Mouse (Mus musculus) adrenal gland, postnatal 36 days (tissue): ENCODE data around the gene Olfr1163. TPM values are rescaled to one million over a fixed set of nuclear protein-coding genes. Genes with fewer than 3 reads are reported as not detected.
"Not testable (repeated sequence)": the region's sequence is repeated elsewhere in the genome, so short reads cannot be mapped to it uniquely, and the experiment has no call there.

Experiments
- DNase-seq, 2 experiments: peaks; one replicate each; pipeline ENCODE4 v3.0.0; 2021; ENCODE audit warnings: mixed read lengths in 1 of 2
- long read RNA-seq, 2 experiments: library from polyadenylated mRNA; stranded (forward); transcript quantifications; one replicate each; pipeline ENCODE4 v2.0.0; 2021; ENCODE audit warnings: borderline sequencing depth in 2 of 2
- total RNA-seq, 2 experiments: library from RNA; stranded (reverse); gene quantifications; 2 replicates each; pipeline ENCODE4 v1.2.3; 2021

Gene Olfr1163
- total RNA-seq, result not detected
- long read RNA-seq, experiment 1, result 0 reads
- long read RNA-seq, experiment 2, result 0 reads

GRCm38 (mm10) chr2:88071730-88072129 is at the start of gene Olfr1163:
Olfr1163 (minus strand) TSS chr2:88071830.
- no peak for DNase-seq

DNA sequence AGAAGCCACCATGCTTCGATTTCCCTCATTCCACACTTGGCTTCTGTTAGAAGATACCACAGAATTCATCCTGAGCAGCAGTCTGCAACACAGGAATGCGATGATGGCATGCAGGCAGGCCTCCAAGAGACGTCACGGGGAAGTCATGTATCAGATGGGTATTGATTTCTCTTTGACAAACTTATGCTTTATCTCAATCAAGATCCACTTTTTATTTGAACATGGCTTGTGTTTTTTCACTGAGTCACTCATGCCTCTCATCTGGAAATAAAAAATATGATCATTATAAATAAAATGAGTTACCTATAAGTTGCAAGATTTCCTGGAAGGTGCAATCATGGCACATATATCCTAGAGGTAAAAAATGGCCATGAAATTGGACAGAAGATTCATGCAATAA is 22.2 kb upstream of the Olfr1163 start, which contains the start of gene Olfr1164:
TSS of gene Olfr1164 (minus strand) at position 101 of the 400 bp plus-strand sequence.
- no peak for DNase-seq

- DNase-seq, result no peak
Measured at GRCm38 (mm10) chr2:88063587-88063986, 8.0 kb downstream of the Olfr1163 start.

- DNase-seq, result no peak
Measured at GRCm38 (mm10) chr2:88051029-88051428, 20.6 kb downstream of the Olfr1163 start, which contains the start of gene Olfr1162. Olfr1162 (minus strand) TSS chr2:88051129.

GRCm38 (mm10) chr2:88037599-88037998 is 34.0 kb downstream of the Olfr1163 start, which contains the start of gene Olfr73:
Olfr73 (minus strand) TSS chr2:88037699.
- DNase-seq, result no peak

DNA sequence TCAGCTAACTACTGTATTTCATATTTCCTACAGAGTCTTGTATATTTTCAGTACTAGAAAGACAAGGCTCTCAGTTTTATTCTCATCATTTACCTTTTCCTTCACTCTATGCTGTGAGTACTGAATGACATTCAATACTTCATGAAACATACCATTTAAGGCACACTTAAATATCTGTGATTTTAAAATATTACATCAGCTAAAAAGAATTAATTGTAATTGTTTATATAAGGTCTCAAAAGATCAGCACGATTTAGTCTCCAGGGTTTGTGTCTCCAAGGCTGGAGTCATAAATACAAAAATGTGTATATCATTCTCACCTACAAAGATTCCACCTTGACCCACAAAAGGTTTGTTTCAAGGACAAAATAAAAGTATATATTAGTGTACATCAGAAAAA is 49.2 kb downstream of the Olfr1163 start, which contains the start of gene Olfr1161:
TSS of gene Olfr1161 (plus strand) at position 301 of the 400 bp plus-strand sequence.
- not testable (repeated sequence) for DNase-seq

Other genes starting within 250 kb of the Olfr1163 start
- gene Olfr1148, start 241.3 kb downstream of the Olfr1163 start, total RNA-seq, result not detected
- gene Olfr1150-ps1, start 227.8 kb downstream of the Olfr1163 start, total RNA-seq, result not detected
- gene Olfr1151, start 216.0 kb downstream of the Olfr1163 start, total RNA-seq, result not detected
- not detected for gene Olfr1152, start 205.3 kb downstream of the Olfr1163 start, total RNA-seq
- not detected for gene Olfr1153, start 176.9 kb downstream of the Olfr1163 start, total RNA-seq
- not detected for gene Olfr1154, start 166.7 kb downstream of the Olfr1163 start, total RNA-seq
- gene Olfr1155, start 126.7 kb downstream of the Olfr1163 start, total RNA-seq, result not detected
- gene Olfr1156, start 118.7 kb downstream of the Olfr1163 start, total RNA-seq, result not detected
- gene Olfr1157, start 103.5 kb downstream of the Olfr1163 start, total RNA-seq, result not detected
- not detected for gene Olfr74, start 97.2 kb downstream of the Olfr1163 start, total RNA-seq
- gene Olfr1158, start 81.7 kb downstream of the Olfr1163 start, total RNA-seq, result not detected
- gene Olfr1160, start 63.6 kb downstream of the Olfr1163 start, total RNA-seq, result not detected
- not detected for gene Olfr1161, start 49.1 kb downstream of the Olfr1163 start, total RNA-seq
- not detected for gene Olfr73, start 34.1 kb downstream of the Olfr1163 start, total RNA-seq
- gene Olfr1162, start 20.7 kb downstream of the Olfr1163 start, total RNA-seq, result not detected
- not detected for gene Olfr1164, start 22.1 kb upstream of the Olfr1163 start, total RNA-seq
- not detected for gene Olfr1166, start 56.4 kb upstream of the Olfr1163 start, total RNA-seq
- not detected for gene Olfr1167, start 83.4 kb upstream of the Olfr1163 start, total RNA-seq
- gene Olfr1168, start 110.0 kb upstream of the Olfr1163 start, total RNA-seq, result not detected
- gene Olfr1170, start 156.5 kb upstream of the Olfr1163 start, total RNA-seq, result not detected
- not detected for gene Olfr1173, start 208.0 kb upstream of the Olfr1163 start, total RNA-seq
- gene Olfr1174-ps, start 243.3 kb upstream of the Olfr1163 start, total RNA-seq, result not detected